Mouse (Mus musculus): ENCODE measurements around the gene Terf2ip. TPM values are rescaled to one million over a fixed set of nuclear protein-coding genes. Genes with fewer than 3 reads are reported as not detected.

The Terf2ip gene
- 9.8 and 10.8 TPM in 2 replicates for polyA plus RNA-seq (2016; fragmentation: Nextera tagmentation; extraction: Ambion mirVana)

DNA sequence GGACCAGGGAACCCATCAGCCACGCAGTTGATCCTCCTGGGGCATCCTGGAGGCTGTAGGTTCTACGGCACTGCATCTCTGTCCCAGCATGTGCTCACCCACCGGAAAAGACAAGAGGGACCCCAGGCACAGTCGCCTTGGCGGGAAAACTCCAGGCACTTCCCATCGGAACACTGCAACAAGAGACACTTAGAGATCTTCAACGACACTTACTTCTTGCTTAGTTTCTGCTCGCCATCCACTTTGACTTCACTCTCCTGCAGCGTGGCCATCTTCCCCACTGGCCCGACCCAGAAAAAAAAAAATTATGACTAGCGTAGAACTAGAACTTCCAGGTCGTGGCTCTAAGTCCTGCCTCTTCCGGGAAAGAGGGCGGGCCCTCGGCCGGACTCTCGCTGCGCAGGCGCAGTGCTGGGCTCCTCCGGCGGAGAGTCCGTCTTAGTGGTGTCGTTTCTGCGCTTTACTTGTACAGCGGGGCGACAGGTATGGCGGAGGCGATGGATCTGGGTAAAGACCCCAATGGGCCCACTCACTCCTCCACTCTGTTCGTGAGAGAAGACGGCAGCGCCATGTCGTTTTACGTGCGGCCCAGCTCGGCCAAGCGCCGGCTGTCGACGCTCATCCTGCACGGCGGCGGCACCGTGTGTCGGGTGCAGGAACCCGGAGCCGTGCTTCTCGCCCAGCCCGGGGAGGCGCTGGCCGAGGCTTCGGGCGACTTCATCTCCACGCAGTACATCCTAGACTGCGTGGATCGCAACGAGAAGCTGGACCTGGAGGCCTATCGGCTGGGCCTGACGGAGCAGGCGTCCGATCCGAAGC lies at the start of gene Terf2ip, which contains the start of gene Kars:
TSS of gene Terf2ip (plus strand) at position 402 of the 819 bp plus-strand sequence.
TSS of gene Kars (minus strand) at position 327 of the 819 bp plus-strand sequence.
- H3K27ac ChIP-seq = peak within 1 kb of the TSS; percentile 90
- WGBS (ENCODE audit: insufficient replicate concordance) = under 1% methylated on average over 61 of the region's 61 CpGs
- H3K4me1 ChIP-seq = peaks cover 47% of the 10 kb centered on the region
- H3K4me2 ChIP-seq = peak within 1 kb of the TSS; percentile 96
- H3K36me3 ChIP-seq = peaks cover 36% of the 10 kb centered on the region
- no peaks in the 10 kb centered on the region for H3K9me3 ChIP-seq (replicated peaks)
- H3K9ac ChIP-seq = peak within 1 kb of the TSS; percentile 91
- ATAC-seq = peak; percentile 90
- H3K27me3 ChIP-seq (replicated peaks) = no peaks in the 10 kb centered on the region
- peak within 1 kb of the TSS; percentile 89 for H3K4me3 ChIP-seq

DNA sequence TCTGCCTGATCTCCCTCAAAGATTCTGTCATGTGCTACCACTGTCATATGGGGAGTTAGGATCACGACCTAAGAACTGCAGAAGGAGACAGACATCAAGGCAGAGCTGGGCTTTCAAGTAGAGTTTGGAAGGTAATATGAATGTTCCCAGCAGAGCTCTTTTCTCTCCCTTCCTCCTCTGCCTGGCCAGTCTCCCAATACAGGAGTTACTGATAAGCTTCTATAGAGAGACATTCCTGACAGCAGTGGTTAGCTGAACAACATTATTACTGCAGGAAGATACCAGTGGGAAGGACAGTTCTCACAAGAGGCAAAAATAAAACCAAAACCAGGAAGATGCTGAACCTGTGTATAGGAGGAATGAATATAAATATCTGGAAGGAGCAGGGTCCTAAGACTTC lies 48.6 kb upstream of the Terf2ip start:
- H3K9me3 ChIP-seq (replicated peaks) = no peaks in the 10 kb centered on the region
- WGBS (ENCODE audit: insufficient replicate concordance) = 55% methylated on average over 1 of the region's 1 CpGs
- H3K4me1 ChIP-seq = peaks cover 5% of the 10 kb centered on the region
- H3K36me3 ChIP-seq = peaks cover 20% of the 10 kb centered on the region; the same call in 1 of the 2 replicates
- no peak overlapping the region for H3K4me2 ChIP-seq
- ATAC-seq = no peak
- no peak overlapping the region for H3K27ac ChIP-seq
- no peak overlapping the region for H3K4me3 ChIP-seq
- H3K9ac ChIP-seq = no peak overlapping the region
- no peaks in the 10 kb centered on the region for H3K27me3 ChIP-seq (replicated peaks)

DNA sequence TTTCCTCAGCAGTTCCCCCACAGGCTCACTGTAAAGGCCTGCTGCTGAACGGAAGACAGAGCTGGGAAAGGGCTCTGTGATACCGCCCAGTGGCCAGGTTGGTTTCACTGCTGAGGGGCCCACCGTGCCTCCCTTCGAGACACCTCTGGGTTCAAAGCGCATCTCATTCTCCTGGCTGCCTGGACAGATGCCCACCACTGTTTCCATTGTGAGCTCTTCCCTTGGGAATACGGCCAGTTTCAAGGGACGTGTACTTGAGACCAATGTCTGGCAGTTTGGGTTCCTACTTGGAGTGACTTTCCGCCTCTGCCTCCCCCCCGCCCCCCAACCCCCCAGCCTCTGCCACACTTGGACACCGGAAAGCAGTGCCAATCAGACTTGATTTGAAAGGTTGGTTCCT lies 48.1 kb upstream of the Terf2ip start:
- no peak for ATAC-seq
- 78% methylated on average over 10 of the region's 10 CpGs for WGBS (ENCODE audit: insufficient replicate concordance)
- Histone ChIP-seq H3K36me3 (peaks cover 21% of the 10 kb centered on the region; the same call in 1 of the 2 replicates), H3K27me3 (replicated peaks) (no peaks in the 10 kb centered on the region), H3K9me3 (replicated peaks) (no peaks in the 10 kb centered on the region), H3K4me2 (no peak overlapping the region), H3K9ac (no peak overlapping the region), H3K4me1 (peaks cover 8% of the 10 kb centered on the region), H3K27ac (no peak overlapping the region), H3K4me3 (no peak overlapping the region)

DNA sequence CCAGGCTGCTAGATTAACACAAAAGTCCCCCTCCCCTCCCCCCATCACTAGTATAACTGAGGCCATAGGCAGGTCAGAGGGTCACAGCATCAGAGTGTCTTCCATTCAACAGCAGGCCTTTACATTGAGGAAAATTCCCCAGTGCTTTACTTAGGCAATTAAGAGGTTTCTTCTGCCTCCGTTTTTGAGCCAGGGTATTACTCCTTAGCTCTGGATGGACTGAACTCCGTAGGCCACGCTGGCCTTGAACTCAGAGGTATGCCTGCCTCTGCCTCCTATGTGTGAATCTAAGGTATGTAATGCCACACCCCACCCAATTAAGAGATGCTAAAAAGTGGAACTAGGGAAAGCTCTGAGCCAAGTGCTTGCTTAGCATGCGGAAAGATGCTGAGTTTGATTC lies 47.7 kb upstream of the Terf2ip start:
- H3K27me3 ChIP-seq (replicated peaks) = no peaks in the 10 kb centered on the region
- peaks cover 8% of the 10 kb centered on the region for H3K4me1 ChIP-seq
- no peak overlapping the region for H3K4me2 ChIP-seq
- H3K9ac ChIP-seq = no peak overlapping the region
- peaks cover 24% of the 10 kb centered on the region; the same call in 1 of the 2 replicates for H3K36me3 ChIP-seq
- H3K4me3 ChIP-seq = no peak overlapping the region
- no peaks in the 10 kb centered on the region for H3K9me3 ChIP-seq (replicated peaks)
- no peak overlapping the region for H3K27ac ChIP-seq
- ATAC-seq = no peak
- WGBS (ENCODE audit: insufficient replicate concordance) = 80% methylated on average over 4 of the region's 4 CpGs

DNA sequence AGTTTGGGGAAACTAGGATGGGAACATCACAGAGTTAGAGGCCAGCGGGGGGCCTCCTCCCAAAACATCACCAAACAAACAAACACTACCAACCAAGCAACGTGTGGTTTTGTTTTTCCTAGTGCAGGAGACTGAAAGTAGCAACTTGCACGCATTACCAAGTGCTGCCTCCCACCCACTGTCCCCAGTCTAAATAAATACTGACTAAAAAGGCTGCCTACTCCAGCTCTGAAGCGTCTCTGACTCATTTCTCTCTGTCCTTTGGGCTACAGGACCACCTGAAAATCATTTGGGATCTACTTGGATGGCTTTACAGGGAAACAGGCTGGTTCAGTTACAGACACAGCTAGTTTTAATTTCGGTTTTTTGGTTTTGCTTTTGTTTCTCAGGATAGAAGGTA lies 46.8 kb upstream of the Terf2ip start:
- H3K27ac ChIP-seq = no peak overlapping the region
- 55% methylated on average over 5 of the region's 5 CpGs for WGBS (ENCODE audit: insufficient replicate concordance)

DNA sequence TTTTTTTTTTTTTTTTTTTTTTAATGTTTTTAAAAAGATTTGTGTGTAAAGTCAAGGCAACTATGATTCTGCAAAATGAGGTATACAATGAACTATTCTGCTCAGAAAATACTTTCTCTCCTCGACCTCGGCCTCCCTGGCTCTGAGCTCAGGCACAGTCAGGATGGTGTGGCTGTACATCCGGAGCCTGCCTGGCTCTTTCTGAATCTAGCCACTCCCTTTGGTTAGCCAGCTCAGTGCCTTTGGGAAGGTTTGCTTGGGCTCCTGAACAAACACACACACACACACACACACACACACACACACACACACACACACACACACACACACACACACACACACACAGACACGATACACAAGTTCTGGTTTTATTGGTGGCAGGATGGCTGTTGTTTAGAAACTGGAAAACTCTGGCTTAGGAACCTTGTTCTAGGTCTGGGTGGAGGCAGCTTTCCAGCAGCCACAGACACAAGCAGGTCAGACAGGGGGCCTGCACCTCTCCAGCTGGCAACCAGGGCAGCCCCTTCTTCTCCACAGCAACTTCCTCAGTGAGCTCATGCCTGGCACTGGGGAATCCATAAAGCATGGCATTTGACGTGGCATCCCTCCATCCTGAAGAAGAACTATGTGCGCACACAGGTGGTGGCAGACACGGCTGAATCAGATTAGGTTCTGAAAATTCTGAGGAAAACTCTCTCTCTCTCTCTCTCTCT lies 46.2 kb upstream of the Terf2ip start:
- peaks cover 8% of the 10 kb centered on the region for H3K4me1 ChIP-seq
- no peak overlapping the region for H3K4me3 ChIP-seq
- H3K27ac ChIP-seq = no peak overlapping the region
- no peak for ATAC-seq
- 0 out of 2 replicates have a peak, but pooled peaks cover 19% of the 10 kb centered on the region for H3K36me3 ChIP-seq
- no peaks in the 10 kb centered on the region for H3K27me3 ChIP-seq (replicated peaks)
- H3K9ac ChIP-seq = no peak overlapping the region
- 76% methylated on average over 7 of the region's 7 CpGs for WGBS (ENCODE audit: insufficient replicate concordance)
- no peaks in the 10 kb centered on the region for H3K9me3 ChIP-seq (replicated peaks)
- H3K4me2 ChIP-seq = no peak overlapping the region

More for the DNA sequence above, 46.8 kb upstream of the Terf2ip start:
- no peak overlapping the region for H3K9ac ChIP-seq
- H3K4me3 ChIP-seq = no peak overlapping the region
- H3K36me3 ChIP-seq = peaks cover 19% of the 10 kb centered on the region; the same call in 1 of the 2 replicates
- no peaks in the 10 kb centered on the region for H3K27me3 ChIP-seq (replicated peaks)
- no peaks in the 10 kb centered on the region for H3K9me3 ChIP-seq (replicated peaks)
- peaks cover 8% of the 10 kb centered on the region for H3K4me1 ChIP-seq
- no peak for ATAC-seq
- no peak overlapping the region for H3K4me2 ChIP-seq

DNA sequence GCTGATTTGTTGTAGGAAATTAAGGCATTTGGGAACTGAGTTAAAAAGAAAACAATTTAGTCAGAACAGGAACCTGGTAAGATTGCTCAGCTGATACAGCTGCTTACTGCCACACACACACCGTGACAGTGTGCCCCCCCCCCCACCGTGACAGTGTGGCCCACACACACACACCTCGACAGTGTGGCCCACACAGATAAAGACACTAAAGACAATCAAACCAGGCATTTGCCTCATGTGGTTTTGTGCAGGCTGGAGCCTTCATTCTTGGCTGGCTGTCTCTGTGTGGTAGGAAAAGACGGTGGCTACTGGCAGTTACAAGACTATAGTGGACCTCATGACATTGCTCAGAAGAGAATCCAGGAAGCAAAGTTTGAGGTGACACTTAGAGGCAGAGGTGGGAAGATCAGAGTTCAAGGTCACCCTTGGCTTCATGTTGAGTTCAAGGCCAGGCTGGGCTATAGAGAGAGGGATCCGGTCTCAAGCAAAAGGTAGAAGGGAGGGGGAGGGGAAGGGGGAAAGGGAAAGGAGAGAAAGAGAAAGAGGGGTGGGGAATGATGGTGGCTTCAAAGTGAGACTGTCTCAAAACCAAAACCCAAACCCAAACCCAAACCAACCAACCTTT lies 43.8 kb upstream of the Terf2ip start:
- Histone ChIP-seq H3K9ac (no peak overlapping the region), H3K36me3 (peaks cover 34% of the 10 kb centered on the region), H3K4me2 (no peak overlapping the region), H3K9me3 (replicated peaks) (no peaks in the 10 kb centered on the region), H3K4me1 (peaks cover 8% of the 10 kb centered on the region), H3K27ac (peak overlapping the region; percentile 43; the same call in 1 of the 2 replicates), H3K4me3 (no peak overlapping the region), H3K27me3 (replicated peaks) (no peaks in the 10 kb centered on the region)
- ATAC-seq = peak; percentile 68
- 33% methylated on average over 5 of the region's 5 CpGs for WGBS (ENCODE audit: insufficient replicate concordance)

DNA sequence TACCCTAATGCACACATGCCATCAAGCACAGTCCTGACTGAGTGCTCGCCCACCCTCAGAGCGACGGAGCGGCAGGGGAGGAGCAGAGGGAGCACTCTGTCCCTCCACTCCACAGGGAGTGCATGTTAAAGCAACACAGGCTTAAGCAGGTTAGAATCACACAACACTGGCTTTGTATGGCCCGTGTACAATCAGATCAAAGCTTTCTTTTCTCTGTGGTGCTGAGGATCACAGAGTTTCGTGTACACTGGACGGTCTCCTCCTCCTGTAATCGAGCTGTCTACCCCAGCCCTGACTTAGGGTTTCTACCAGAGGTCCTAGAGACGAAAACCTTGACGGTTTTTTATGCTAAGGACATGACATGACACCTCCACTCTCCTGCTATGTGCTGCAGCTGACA lies 42.7 kb upstream of the Terf2ip start:
- Histone ChIP-seq H3K36me3 (peaks cover 42% of the 10 kb centered on the region), H3K9ac (no peak overlapping the region), H3K4me2 (no peak overlapping the region), H3K27ac (no peak overlapping the region), H3K27me3 (replicated peaks) (no peaks in the 10 kb centered on the region), H3K9me3 (replicated peaks) (0 out of 2 replicates have a peak, but pooled peaks cover 2% of the 10 kb centered on the region), H3K4me1 (peaks cover 8% of the 10 kb centered on the region), H3K4me3 (no peak overlapping the region)
- ATAC-seq = no peak
- WGBS (ENCODE audit: insufficient replicate concordance) = 83% methylated on average over 10 of the region's 10 CpGs

DNA sequence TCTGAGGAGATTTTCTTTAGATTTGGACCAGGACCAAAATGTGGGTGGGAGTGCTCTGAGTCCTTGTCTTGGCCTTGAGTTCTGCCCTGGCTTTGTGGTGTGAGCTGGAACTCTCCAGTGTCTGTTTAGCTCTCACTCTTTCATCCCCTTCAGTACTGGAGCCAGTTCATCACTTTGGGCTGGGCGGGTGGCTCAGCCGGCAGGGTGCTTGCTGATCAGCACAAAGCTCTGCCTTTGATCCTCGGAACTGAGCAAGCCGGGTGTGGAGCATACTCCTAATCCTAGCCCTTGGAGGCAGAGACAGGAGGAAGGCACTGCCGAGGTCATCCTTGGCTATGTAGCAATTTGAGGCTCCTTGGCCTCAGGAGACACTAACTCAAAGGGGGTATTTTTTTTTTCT lies 42.2 kb upstream of the Terf2ip start:
- ATAC-seq = no peak
- Histone ChIP-seq H3K9me3 (replicated peaks) (0 out of 2 replicates have a peak, but pooled peaks cover 5% of the 10 kb centered on the region), H3K4me3 (no peak overlapping the region), H3K4me2 (no peak overlapping the region), H3K27ac (no peak overlapping the region), H3K9ac (no peak overlapping the region), H3K4me1 (peaks cover 8% of the 10 kb centered on the region), H3K27me3 (replicated peaks) (no peaks in the 10 kb centered on the region), H3K36me3 (peaks cover 47% of the 10 kb centered on the region)
- WGBS (ENCODE audit: insufficient replicate concordance) = 73% methylated on average over 5 of the region's 5 CpGs

DNA sequence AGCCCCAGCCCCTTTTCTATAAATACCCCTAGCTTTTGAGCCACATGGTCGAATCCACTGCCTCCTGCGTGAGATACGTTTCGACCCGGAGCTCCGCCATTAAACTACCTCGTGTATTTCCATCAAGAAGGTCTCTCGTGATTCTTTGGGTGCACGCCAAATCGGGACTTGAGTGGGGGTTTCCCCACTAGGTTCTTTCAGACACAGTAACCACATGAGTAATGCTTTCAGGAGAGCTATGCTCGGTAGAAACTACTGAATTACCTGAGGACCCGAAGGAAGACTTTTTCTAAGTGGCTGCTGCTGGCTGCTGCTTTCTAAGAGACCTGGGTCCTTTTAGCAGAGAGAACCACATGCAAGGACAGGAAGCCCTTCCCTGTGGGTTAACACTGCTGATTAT lies 37.1 kb upstream of the Terf2ip start:
- Histone ChIP-seq H3K27me3 (replicated peaks) (no peaks in the 10 kb centered on the region), H3K4me2 (no peak overlapping the region), H3K4me1 (peaks cover 12% of the 10 kb centered on the region), H3K36me3 (peaks cover 78% of the 10 kb centered on the region), H3K4me3 (no peak overlapping the region), H3K27ac (no peak overlapping the region), H3K9ac (no peak overlapping the region), H3K9me3 (replicated peaks) (0 out of 2 replicates have a peak, but pooled peaks cover 8% of the 10 kb centered on the region)
- WGBS (ENCODE audit: insufficient replicate concordance) = 90% methylated on average over 12 of the region's 12 CpGs
- no peak for ATAC-seq

DNA sequence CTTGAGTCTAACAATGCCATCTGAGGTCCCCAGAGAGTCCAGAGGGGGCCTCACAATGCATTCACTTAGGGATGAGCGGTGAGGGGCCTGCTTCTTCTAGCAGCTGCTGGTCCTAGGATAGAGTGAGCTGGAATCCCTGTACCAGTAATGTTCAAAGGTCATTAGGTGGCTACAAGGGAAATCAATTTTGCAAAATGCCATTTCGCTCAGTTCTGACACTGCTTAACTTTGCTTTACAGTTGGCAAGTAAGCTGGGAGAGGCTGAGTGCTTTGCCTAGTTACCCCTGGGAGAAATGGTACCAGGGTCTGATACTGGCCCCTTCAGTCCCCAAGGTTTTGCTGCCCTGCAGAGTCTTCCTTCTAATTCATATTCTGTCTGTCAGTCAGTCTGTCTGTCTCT lies 35.5 kb upstream of the Terf2ip start:
- Histone ChIP-seq H3K4me3 (no peak overlapping the region), H3K36me3 (peaks cover 85% of the 10 kb centered on the region), H3K4me2 (no peak overlapping the region), H3K9me3 (replicated peaks) (0 out of 2 replicates have a peak, but pooled peaks cover 8% of the 10 kb centered on the region), H3K9ac (no peak overlapping the region), H3K27me3 (replicated peaks) (no peaks in the 10 kb centered on the region), H3K27ac (no peak overlapping the region), H3K4me1 (peaks cover 12% of the 10 kb centered on the region)
- no peak for ATAC-seq
- WGBS (ENCODE audit: insufficient replicate concordance) = 83% methylated on average over 2 of the region's 2 CpGs
